Mouse (Mus musculus) hindbrain, embryonic 16.5 days (tissue): ENCODE data around the gene Gm49336. TPM values are rescaled to one million over a fixed set of nuclear protein-coding genes. Genes with fewer than 3 reads are reported as not detected.

Experiments used
- ATAC-seq: fragments of 200-750 bp; cut with Nextera tagmentation; 2 replicates; pipeline ENCODE4 v1.8.0; 2017; ENCODE audit warnings: moderate TSS enrichment, moderate library complexity
- H3K27ac ChIP-seq: fragments of 300-500 bp; sonication (generic); 2 replicates; pipeline ENCODE4 v1.5.1; 2014; ENCODE audit warnings: low read depth, mild to moderate bottlenecking, control low read depth, low read length, moderate library complexity
- H3K27me3 ChIP-seq: fragments of 300-500 bp; sonication (generic); replicated peaks from 2 replicates; pipeline ENCODE4 v1.6.1; 2014; ENCODE audit warnings: low read length; ENCODE audit not compliant: control insufficient read depth, insufficient read depth
- H3K36me3 ChIP-seq: fragments of 300-500 bp; sonication (generic); 2 replicates; pipeline ENCODE4 v1.6.1; 2014; ENCODE audit warnings: mild to moderate bottlenecking, low read length, moderate library complexity, mixed read lengths; ENCODE audit not compliant: control insufficient read depth, insufficient read depth
- H3K4me1 ChIP-seq: fragments of 300-500 bp; sonication (generic); 2 replicates; pipeline ENCODE4 v1.6.1; 2014; ENCODE audit warnings: low read depth, low read length; ENCODE audit not compliant: control insufficient read depth, insufficient read depth
- H3K4me2 ChIP-seq: fragments of 300-500 bp; sonication (generic); 2 replicates; pipeline ENCODE4 v1.6.1; 2014; ENCODE audit warnings: mild to moderate bottlenecking, low read length, control low read depth, moderate library complexity
- H3K4me3 ChIP-seq: fragments of 300-500 bp; sonication (generic); 2 replicates; pipeline ENCODE4 v1.5.1; 2014; ENCODE audit warnings: mild to moderate bottlenecking, low read length, control low read depth, moderate library complexity
- H3K9ac ChIP-seq: fragments of 300-500 bp; sonication (generic); 2 replicates; pipeline ENCODE4 v1.6.1; 2014; ENCODE audit warnings: low read depth, mild to moderate bottlenecking, control low read depth, low read length, moderate library complexity
- H3K9me3 ChIP-seq: fragments of 300-500 bp; sonication (generic); 2 replicates; pipeline ENCODE4 v1.6.1; 2014; ENCODE audit warnings: mild to moderate bottlenecking, low read length, moderate library complexity; ENCODE audit not compliant: control insufficient read depth
- WGBS: fragments of 180-500 bp; shearing (Covaris S2); extraction: QIAGEN DNeasy Blood & Tissue Kit; methylation state at CpG from one replicate; pipeline ENCODE4 v1.1.7; 2014; 5-methylcytosine and 5-hydroxymethylcytosine counted together
- polyA plus RNA-seq: library from polyadenylated mRNA; unstranded; fragments of >200 nt; fragmentation: Nextera tagmentation; extraction: Ambion mirVana; gene quantifications from 2 replicates; pipeline ENCODE4 v1.2.1, GENCODE M21; 2015

Gene Gm49336
- 42.7 and 51.2 TPM in 2 replicates for polyA plus RNA-seq

DNA sequence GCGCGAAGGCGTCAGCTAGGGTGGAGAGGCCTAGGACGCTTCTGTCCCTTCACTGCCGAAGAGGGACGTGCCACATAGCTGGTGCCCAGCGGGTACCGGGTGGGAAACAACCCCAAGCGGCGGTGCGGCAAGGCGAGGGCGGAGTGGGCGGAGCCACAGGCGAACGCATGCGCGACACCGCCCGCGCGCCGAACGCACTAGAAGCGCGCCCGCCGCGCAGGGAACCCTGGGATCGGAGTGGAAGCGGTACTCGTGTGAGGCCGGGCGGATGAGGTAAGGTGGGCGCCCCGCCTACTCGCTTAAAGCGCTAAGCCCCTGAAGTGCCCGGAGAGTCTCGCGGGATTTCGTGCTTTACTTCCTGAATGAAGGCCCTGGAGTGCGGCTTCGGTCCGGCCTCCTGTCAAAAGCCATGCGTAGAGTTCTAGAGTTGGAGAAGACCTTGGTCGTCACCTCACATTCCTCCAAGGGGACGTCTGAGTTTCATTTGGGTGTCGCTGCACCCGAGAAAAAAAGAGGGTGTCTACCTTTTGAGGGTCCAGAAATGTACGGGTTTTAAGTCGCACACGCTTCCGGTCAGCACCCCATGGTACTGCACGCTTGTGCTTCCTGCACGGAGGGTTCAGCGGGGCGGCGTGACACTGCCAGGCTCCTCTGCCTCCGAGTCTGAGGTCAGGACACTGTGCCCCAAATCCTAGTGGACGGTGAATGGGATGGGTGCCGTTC, at the start of gene Gm49336, which contains the start of gene Nupl1:
TSS of gene Gm49336 (minus strand) at position 227 of the 723 bp plus-strand sequence.
TSS of gene Nupl1 (minus strand) at position 151 of the 723 bp plus-strand sequence.
- WGBS = 0% methylated on average over 58 of the region's 62 CpGs
- Histone ChIP-seq H3K4me3 (peak within 1 kb of the TSS; percentile 97), H3K36me3 (no peaks in the 10 kb centered on the region), H3K9ac (peak within 1 kb of the TSS; percentile 97), H3K9me3 (no peaks in the 10 kb centered on the region), H3K4me2 (peak within 1 kb of the TSS; percentile 91), H3K4me1 (peaks cover 20% of the 10 kb centered on the region), H3K27ac (peak within 1 kb of the TSS; percentile 93), H3K27me3 (no peaks in the 10 kb centered on the region)
- peak; percentile 99 for ATAC-seq

DNA sequence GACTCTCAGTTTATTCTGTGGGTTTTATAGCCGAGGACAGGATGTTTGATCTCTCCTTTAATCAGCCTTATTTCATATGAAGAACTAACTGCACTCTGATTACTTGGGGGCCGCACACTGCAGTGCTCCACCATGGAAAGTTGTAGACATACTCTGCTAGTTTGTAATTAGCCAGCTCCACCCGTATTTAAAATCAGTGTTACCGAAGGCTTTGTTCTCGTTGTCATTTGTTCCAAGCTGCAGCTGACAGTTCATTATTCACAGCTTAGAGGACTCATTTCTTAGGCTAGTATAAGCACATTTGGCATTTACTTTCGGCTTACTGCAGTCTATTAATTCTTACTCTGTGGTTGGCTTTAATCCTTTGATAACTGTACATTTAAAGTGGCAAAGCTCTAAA, 49.7 kb upstream of the Gm49336 start:
- Histone ChIP-seq H3K27me3 (no peaks in the 10 kb centered on the region), H3K27ac (no peak overlapping the region), H3K4me3 (no peak overlapping the region), H3K4me2 (no peak overlapping the region), H3K9me3 (no peaks in the 10 kb centered on the region), H3K4me1 (no peaks in the 10 kb centered on the region), H3K36me3 (peaks cover 7% of the 10 kb centered on the region), H3K9ac (no peak overlapping the region)
- ATAC-seq = no peak
- WGBS = 39% methylated on average over 6 of the region's 6 CpGs

DNA sequence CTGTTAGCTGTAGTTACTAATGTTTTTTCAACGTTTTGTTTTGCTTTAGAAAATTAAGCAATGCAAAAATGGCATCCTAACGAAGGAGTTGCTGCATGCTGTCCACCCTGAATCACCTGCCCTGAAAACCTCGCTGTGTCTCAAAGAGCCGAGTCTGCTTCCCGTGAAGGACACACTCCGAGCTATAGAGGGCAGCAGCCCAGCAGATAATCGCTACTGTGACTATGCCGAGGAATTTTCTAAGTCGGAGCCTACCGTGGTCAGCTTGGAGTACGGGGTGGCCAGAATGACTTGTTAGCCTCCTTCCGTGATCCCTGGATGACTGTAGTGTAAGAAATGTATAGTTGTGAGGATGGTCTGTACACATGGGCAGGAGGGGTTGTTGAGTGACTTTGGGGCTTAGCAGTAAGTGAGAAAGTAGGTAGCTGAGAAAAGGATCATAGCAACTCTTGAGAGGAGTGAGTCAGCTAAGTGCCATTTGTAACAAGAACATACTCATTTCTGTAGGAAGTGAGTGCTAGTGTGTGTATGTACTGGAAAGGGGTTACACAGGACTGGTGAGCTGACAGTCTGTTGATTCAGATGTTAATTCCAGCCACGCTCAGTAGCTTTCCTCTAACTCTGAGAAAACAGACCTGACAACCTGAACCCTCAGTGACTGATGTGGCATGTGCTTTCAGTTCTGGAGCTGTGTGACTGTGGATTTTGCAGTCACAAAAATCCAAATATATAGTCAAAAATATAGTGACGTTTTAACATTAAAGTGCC, 49.1 kb upstream of the Gm49336 start:
- Histone ChIP-seq H3K9ac (no peak overlapping the region), H3K4me2 (no peak overlapping the region), H3K27ac (no peak overlapping the region), H3K4me1 (no peaks in the 10 kb centered on the region), H3K27me3 (no peaks in the 10 kb centered on the region), H3K36me3 (peaks cover 7% of the 10 kb centered on the region), H3K9me3 (no peaks in the 10 kb centered on the region), H3K4me3 (no peak overlapping the region)
- WGBS = 65% methylated on average over 14 of the region's 14 CpGs
- ATAC-seq = 0 out of 2 replicates have a peak, but pooled peaks have one; percentile 52

DNA sequence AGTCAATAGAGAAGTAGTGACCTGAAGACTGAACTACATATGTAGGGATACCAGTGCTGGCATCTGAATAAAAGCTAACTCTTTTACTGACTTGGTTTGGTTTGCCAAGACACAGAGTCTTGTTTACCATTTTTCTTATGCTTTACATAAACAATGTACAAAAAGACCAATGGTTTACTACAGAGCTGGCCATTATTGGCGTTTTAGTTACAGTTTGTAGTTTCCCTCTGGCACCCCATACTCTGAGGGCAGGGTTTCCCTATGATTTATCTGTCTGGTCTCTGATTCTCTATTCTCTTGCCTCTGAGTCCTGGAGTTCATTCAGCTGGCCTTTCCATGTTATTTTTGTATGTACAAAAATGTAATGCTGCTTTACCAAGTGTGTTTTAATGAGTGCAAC, 44.2 kb upstream of the Gm49336 start:
- no peak for ATAC-seq
- H3K27ac ChIP-seq = no peak overlapping the region
- H3K4me3 ChIP-seq = no peak overlapping the region
- no peak overlapping the region for H3K9ac ChIP-seq
- H3K27me3 ChIP-seq = no peaks in the 10 kb centered on the region
- peaks cover 11% of the 10 kb centered on the region for H3K36me3 ChIP-seq
- H3K4me2 ChIP-seq = no peak overlapping the region
- H3K4me1 ChIP-seq = no peaks in the 10 kb centered on the region
- no peaks in the 10 kb centered on the region for H3K9me3 ChIP-seq
- 80% methylated on average over 1 of the region's 1 CpGs for WGBS

DNA sequence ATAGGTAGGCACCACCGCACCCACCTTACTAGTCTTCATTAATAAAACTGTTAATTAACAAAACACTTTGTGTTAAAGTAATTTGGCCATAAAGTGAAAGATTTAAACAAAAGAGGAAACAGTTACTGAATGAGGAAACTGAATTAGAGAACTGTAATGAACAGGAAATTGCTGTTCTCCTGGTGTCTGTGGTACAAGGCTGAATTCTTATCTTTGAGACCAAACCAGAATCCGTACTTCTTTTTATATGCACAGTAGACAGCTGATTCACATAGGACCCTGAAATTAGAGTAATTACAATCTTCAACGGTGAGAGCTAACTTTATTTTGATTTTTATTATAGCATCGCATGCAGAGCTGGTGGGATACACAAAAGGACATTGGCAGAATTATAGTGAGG, 39.1 kb upstream of the Gm49336 start:
- ATAC-seq = no peak
- no peak overlapping the region for H3K27ac ChIP-seq
- H3K9me3 ChIP-seq = no peaks in the 10 kb centered on the region
- no peaks in the 10 kb centered on the region for H3K4me1 ChIP-seq
- no peaks in the 10 kb centered on the region for H3K27me3 ChIP-seq
- H3K9ac ChIP-seq = no peak overlapping the region
- no peak overlapping the region for H3K4me2 ChIP-seq
- peaks cover 11% of the 10 kb centered on the region; the same call in 1 of the 2 replicates for H3K36me3 ChIP-seq
- H3K4me3 ChIP-seq = no peak overlapping the region
- 92% methylated on average over 4 of the region's 4 CpGs for WGBS

DNA sequence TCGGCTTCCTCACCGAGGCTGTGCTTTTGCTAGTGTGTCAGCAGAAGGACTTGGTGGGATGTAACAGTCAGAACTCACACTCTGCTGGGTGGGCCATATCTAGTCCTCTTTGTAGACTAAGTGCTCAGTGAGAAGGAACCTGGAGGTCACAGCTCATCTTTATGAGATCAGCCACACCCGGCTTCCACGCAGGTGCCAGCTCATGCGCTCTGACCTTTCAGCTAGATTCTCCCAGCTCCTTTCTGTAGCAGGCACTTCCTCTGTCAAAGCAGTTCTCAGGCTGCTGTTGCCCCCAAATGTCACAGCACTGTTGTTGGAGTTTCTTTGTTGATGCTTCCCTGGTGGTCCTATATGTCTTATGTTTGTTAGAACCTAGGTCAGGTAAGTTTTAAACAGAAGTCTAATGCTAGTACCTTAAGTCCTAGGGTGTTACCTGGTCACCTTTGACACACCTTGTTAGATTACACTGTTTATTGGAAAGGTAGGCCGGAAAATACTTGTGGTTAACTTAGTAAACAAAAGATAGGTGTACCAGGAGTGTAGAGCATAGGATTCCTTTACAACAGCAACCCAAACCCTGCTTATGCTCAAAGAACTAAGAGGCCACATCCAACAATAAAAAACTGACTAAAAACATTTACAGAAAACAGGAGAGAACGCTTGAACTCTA, 35.0 kb upstream of the Gm49336 start:
- H3K9me3 ChIP-seq = no peaks in the 10 kb centered on the region
- H3K4me3 ChIP-seq = no peak overlapping the region
- H3K4me2 ChIP-seq = no peak overlapping the region
- H3K9ac ChIP-seq = no peak overlapping the region
- ATAC-seq = no peak
- no peak overlapping the region for H3K27ac ChIP-seq
- peaks cover 10% of the 10 kb centered on the region; the same call in 1 of the 2 replicates for H3K36me3 ChIP-seq
- 91% methylated on average over 7 of the region's 7 CpGs for WGBS
- no peaks in the 10 kb centered on the region for H3K4me1 ChIP-seq
- H3K27me3 ChIP-seq = no peaks in the 10 kb centered on the region

DNA sequence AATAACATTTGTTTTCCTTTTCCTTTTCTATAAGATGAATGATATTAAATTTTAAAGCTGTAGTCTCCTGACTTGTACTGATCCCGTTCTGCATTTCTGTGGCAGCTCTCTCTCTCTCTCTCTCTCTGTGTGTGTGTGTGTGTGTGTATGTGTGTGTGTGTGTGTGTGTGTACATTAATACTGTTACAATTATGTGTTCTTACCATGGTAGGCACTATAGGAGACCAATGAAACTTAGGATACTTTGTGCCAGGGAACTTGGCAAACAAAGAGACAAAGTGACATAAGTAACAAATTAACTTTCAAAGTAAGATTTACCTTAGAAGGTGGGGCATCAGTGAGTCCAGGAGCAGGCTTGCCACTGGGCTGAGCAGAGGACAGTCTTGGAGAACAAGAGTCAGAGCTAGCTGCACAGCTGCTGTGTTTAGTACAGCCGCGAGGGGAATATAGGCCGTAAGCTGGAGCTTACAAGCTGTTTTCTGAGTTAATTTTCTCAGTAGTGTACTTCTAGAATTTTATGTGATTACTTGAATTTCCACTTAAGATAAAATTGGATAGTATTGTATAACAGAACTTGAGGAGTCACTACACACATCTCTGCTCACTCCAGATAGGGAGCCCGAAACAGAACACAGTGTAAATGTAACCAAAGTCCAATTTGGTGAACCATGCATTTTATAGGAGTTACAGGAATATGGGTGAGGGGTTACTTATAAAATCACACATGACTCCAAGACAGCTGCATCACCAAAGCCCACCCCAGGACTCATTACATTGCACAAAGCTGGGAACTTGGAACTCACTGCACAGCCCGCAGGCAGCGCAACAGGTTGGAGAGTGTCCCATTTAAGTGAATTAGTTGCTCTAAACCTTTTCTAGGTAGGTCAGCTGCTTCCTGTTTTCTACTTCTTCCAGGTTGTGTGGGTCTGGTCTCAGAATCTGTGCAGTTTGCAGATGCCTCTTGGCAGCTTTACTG, 24.3 kb upstream of the Gm49336 start:
- H3K9ac ChIP-seq = no peak overlapping the region
- H3K4me3 ChIP-seq = no peak overlapping the region
- H3K4me1 ChIP-seq = no peaks in the 10 kb centered on the region
- ATAC-seq = no peak
- no peaks in the 10 kb centered on the region for H3K9me3 ChIP-seq
- H3K27me3 ChIP-seq = no peaks in the 10 kb centered on the region
- no peak overlapping the region for H3K4me2 ChIP-seq
- H3K36me3 ChIP-seq = no peaks in the 10 kb centered on the region
- WGBS = 92% methylated on average over 7 of the region's 7 CpGs
- no peak overlapping the region for H3K27ac ChIP-seq

DNA sequence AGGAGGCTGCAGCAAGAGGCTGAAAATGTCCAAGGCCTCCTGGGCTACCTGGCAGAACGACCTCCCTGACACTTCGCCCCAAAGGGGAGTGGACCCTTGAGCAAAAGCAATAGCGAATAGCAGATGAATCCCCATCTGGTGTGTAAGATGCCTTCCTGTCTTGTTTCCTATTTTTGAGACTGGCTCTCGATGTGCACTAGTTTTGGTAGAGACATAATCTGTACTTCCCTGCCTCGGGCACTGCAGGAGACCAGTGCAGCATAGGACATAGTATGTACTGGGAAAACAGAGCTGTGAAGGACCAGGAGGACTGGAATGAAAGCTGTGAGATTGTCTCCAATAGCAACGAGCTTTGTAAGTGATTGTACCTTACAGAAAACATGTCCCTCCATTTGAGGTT, 22.0 kb upstream of the Gm49336 start:
- no peak overlapping the region for H3K9ac ChIP-seq
- H3K36me3 ChIP-seq = no peaks in the 10 kb centered on the region
- H3K4me1 ChIP-seq = no peaks in the 10 kb centered on the region
- H3K27ac ChIP-seq = no peak overlapping the region
- no peak for ATAC-seq
- 83% methylated on average over 6 of the region's 6 CpGs for WGBS
- no peak overlapping the region for H3K4me2 ChIP-seq
- no peak overlapping the region for H3K4me3 ChIP-seq
- H3K27me3 ChIP-seq = no peaks in the 10 kb centered on the region
- H3K9me3 ChIP-seq = no peaks in the 10 kb centered on the region
